In genomic region chr7:127025556-127026160, GRCm38 (mm10) we compare ENCODE assay signal across 8 mouse cellular contexts. TPM values are rescaled to one million over a fixed set of nuclear protein-coding genes. Genes with fewer than 3 reads are reported as not detected.
A peak's percentile ranks its signal among the peaks of the same experiment; 100 is the strongest.
DNase-seq lines count a peak whose midpoint lies in the region; ATAC-seq and TF ChIP-seq lines count a peak whose summit lies in the region.

No protein-coding gene starts in this region.

- no peak for TF ChIP-seq CTCF in brain, embryonic 14.5 days (IDR thresholded peaks at IDR 0.05; ENCODE audit: borderline replicate concordance, extremely low read depth, insufficient read depth, insufficient read length)
- TF ChIP-seq CTCF in heart, postnatal 0 days (IDR thresholded peaks at IDR 0.05; ENCODE audit: low read depth): no peak

- TF ChIP-seq POLR2A in brain, embryonic 14.5 days (IDR thresholded peaks at IDR 0.05; ENCODE audit: borderline replicate concordance, extremely low read depth, insufficient read depth, insufficient read length, poor library complexity, severe bottlenecking): no peak

- under 1% methylated on average over 58 of the region's 65 CpGs for WGBS in heart, postnatal 0 days
- under 1% methylated on average over 64 of the region's 65 CpGs for WGBS in limb, embryonic 11.5 days
- 0% methylated on average over 52 of the region's 65 CpGs for WGBS in midbrain, embryonic 16.5 days

- H3K4me1 ChIP-seq in heart, postnatal 0 days (ENCODE audit: control insufficient read depth, insufficient read depth): peaks cover 35% of the 10 kb centered on the region
- H3K4me1 ChIP-seq in limb, embryonic 11.5 days (ENCODE audit: control insufficient read depth, insufficient read depth, low read length): peaks cover 41% of the 10 kb centered on the region
- peaks cover 45% of the 10 kb centered on the region for H3K4me1 ChIP-seq in midbrain, embryonic 16.5 days (ENCODE audit: control insufficient read depth, insufficient read depth, low read length)

- no peaks in the 10 kb centered on the region for H3K27me3 ChIP-seq in heart, postnatal 0 days (ENCODE audit: control insufficient read depth, insufficient read depth, low read length)
- no peaks in the 10 kb centered on the region for H3K27me3 ChIP-seq in limb, embryonic 11.5 days (ENCODE audit: control insufficient read depth, insufficient read depth, low read length)
- H3K27me3 ChIP-seq in midbrain, embryonic 16.5 days (ENCODE audit: control insufficient read depth, insufficient read depth, low read depth, low read length): no peaks in the 10 kb centered on the region

- H3K4me2 ChIP-seq in heart, postnatal 0 days (ENCODE audit: low read depth, low read length): peak overlapping the region; percentile 96
- H3K4me2 ChIP-seq in limb, embryonic 11.5 days (ENCODE audit: low read depth, severe bottlenecking): peak overlapping the region; percentile 83
- peak overlapping the region; percentile 97 for H3K4me2 ChIP-seq in midbrain, embryonic 16.5 days (ENCODE audit: low read length)

- no peaks in the 10 kb centered on the region for H3K9me3 ChIP-seq in heart, postnatal 0 days (replicated peaks; ENCODE audit: control insufficient read depth, low read length)
- H3K9me3 ChIP-seq in limb, embryonic 11.5 days (ENCODE audit: control insufficient read depth, low read length): no peaks in the 10 kb centered on the region
- no peaks in the 10 kb centered on the region for H3K9me3 ChIP-seq in midbrain, embryonic 16.5 days (replicated peaks; ENCODE audit: control insufficient read depth, low read length, poor library complexity, severe bottlenecking)

- TF ChIP-seq EP300 in heart, postnatal 0 days (IDR thresholded peaks at IDR 0.05; ENCODE audit: low read depth): no peak

- peak overlapping the region; percentile 91 for H3K4me3 ChIP-seq in heart, postnatal 0 days (ENCODE audit: low read depth, low read length)
- H3K4me3 ChIP-seq in limb, embryonic 11.5 days (ENCODE audit: low read depth, low read length): peak overlapping the region; percentile 97
- peak overlapping the region; percentile 91 for H3K4me3 ChIP-seq in midbrain, embryonic 16.5 days (ENCODE audit: low read depth, low read length)

- no peak for ATAC-seq in heart, postnatal 0 days (ENCODE audit: insufficient read depth, low read depth)
- no peak for ATAC-seq in limb, embryonic 11.5 days (ENCODE audit: insufficient number of reproducible peaks, low FRiP score, low TSS enrichment, low read depth)
- no peak for ATAC-seq in midbrain, embryonic 16.5 days
- ATAC-seq in granulocyte monocyte progenitor cell, adult 5-6 weeks (replicated peaks; ENCODE audit: poor library complexity, severe bottlenecking): no peak

- peak; percentile 67 for DNase-seq in cerebellum, adult 8-10 months
- no peak for DNase-seq in cerebellum, adult 9-11 months
- peak; percentile 33 for DNase-seq in 3T3-L1 (ENCODE audit: low read depth, low spot score)
- DNase-seq in brain, embryonic 14.5 days (ENCODE audit: low read depth): peak; percentile 58
- no peak for DNase-seq in heart, postnatal 0 days (ENCODE audit: low spot score)
- DNase-seq in limb, embryonic 11.5 days (ENCODE audit: low spot score): peak; percentile 66

- H3K9ac ChIP-seq in heart, postnatal 0 days (replicated peaks; ENCODE audit: low read depth, low read length): peak overlapping the region; percentile 93
- H3K9ac ChIP-seq in limb, embryonic 11.5 days (ENCODE audit: low read length): peak overlapping the region; percentile 99
- peak overlapping the region; percentile 100 for H3K9ac ChIP-seq in midbrain, embryonic 16.5 days (ENCODE audit: low read depth, low read length)

- peaks cover 43% of the 10 kb centered on the region for H3K36me3 ChIP-seq in heart, postnatal 0 days (replicated peaks; ENCODE audit: control insufficient read depth, insufficient read depth, low read length)
- H3K36me3 ChIP-seq in limb, embryonic 11.5 days (ENCODE audit: control insufficient read depth, insufficient read depth, low read length): peaks cover 32% of the 10 kb centered on the region
- H3K36me3 ChIP-seq in midbrain, embryonic 16.5 days (ENCODE audit: control insufficient read depth, insufficient read depth, low read length): peaks cover 10% of the 10 kb centered on the region

- peak overlapping the region; percentile 99 for H3K27ac ChIP-seq in heart, postnatal 0 days (ENCODE audit: low read depth)
- H3K27ac ChIP-seq in limb, embryonic 11.5 days (replicated peaks; ENCODE audit: low read depth, low read length): peak overlapping the region; percentile 98
- H3K27ac ChIP-seq in midbrain, embryonic 16.5 days (ENCODE audit: low read length): peak overlapping the region; percentile 100

RNA-seq across cellular contexts. Expression of gene Maz, which starts 1.2 kb away (rescaled TPM):
- 350 and 352 TPM in 2 replicates for polyA plus RNA-seq in brain, embryonic 14.5 days (2012; rRNA removed)
- 89.0 and 89.3 TPM in 2 replicates for total RNA-seq in heart, postnatal 0 days (2014; rRNA removed; ENCODE audit: low replicate concordance)
- 15.6 and 16.1 TPM in 2 replicates for polyA plus RNA-seq in heart, postnatal 0 days (2015; fragmentation: Nextera tagmentation; extraction: Ambion mirVana)
- polyA plus RNA-seq in limb, embryonic 11.5 days (2014; fragmentation: Nextera tagmentation; extraction: Ambion mirVana): 84.8 TPM in 2 replicates
- polyA plus RNA-seq in midbrain, embryonic 16.5 days (2015; fragmentation: Nextera tagmentation; extraction: Ambion mirVana): 46.7 and 51.5 TPM in 2 replicates
- 143 and 169 TPM in 2 replicates for total RNA-seq in granulocyte monocyte progenitor cell, adult 5-6 weeks (2014; fragmentation: Nextera tagmentation)
- 52.5 and 77.5 TPM in 2 replicates for total RNA-seq in granulocyte monocyte progenitor cell, adult 5-6 weeks (2017)

RNA-seq across cellular contexts. Expression of gene Prrt2, which starts 4.6 kb away (rescaled TPM):
- 71.4 and 81.2 TPM in 2 replicates for polyA plus RNA-seq in brain, embryonic 14.5 days (2012; rRNA removed)
- total RNA-seq in heart, postnatal 0 days (2014; rRNA removed; ENCODE audit: low replicate concordance): not detected in 2 replicates
- polyA plus RNA-seq in heart, postnatal 0 days (2015; fragmentation: Nextera tagmentation; extraction: Ambion mirVana): 0.23 and 1.1 TPM in 2 replicates
- polyA plus RNA-seq in limb, embryonic 11.5 days (2014; fragmentation: Nextera tagmentation; extraction: Ambion mirVana): 7.7 and 9.2 TPM in 2 replicates
- polyA plus RNA-seq in midbrain, embryonic 16.5 days (2015; fragmentation: Nextera tagmentation; extraction: Ambion mirVana): 40.9 and 63.3 TPM in 2 replicates
- 1.8 and 6.9 TPM in 2 replicates for total RNA-seq in granulocyte monocyte progenitor cell, adult 5-6 weeks (2014; fragmentation: Nextera tagmentation)
- 0.43 and 1.6 TPM in 2 replicates for total RNA-seq in granulocyte monocyte progenitor cell, adult 5-6 weeks (2017)

RNA-seq across cellular contexts. Expression of gene Gm42742, which starts 4.8 kb away (rescaled TPM):
- polyA plus RNA-seq in brain, embryonic 14.5 days (2012; rRNA removed): 77.9 and 87.6 TPM in 2 replicates
- total RNA-seq in heart, postnatal 0 days (2014; rRNA removed; ENCODE audit: low replicate concordance): 22.8 and 24.8 TPM in 2 replicates
- 5.7 and 44.5 TPM in 2 replicates for polyA plus RNA-seq in heart, postnatal 0 days (2015; fragmentation: Nextera tagmentation; extraction: Ambion mirVana)
- 26.2 and 66.8 TPM in 2 replicates for polyA plus RNA-seq in limb, embryonic 11.5 days (2014; fragmentation: Nextera tagmentation; extraction: Ambion mirVana)
- 30.9 and 61.5 TPM in 2 replicates for polyA plus RNA-seq in midbrain, embryonic 16.5 days (2015; fragmentation: Nextera tagmentation; extraction: Ambion mirVana)
- total RNA-seq in granulocyte monocyte progenitor cell, adult 5-6 weeks (2014; fragmentation: Nextera tagmentation): 2.3 and 28.3 TPM in 2 replicates
- total RNA-seq in granulocyte monocyte progenitor cell, adult 5-6 weeks (2017): 32.7 and 35.4 TPM in 2 replicates

RNA-seq across cellular contexts. Expression of gene Pagr1a, which starts 8.5 kb away (rescaled TPM):
- 13.0 and 24.4 TPM in 2 replicates for polyA plus RNA-seq in brain, embryonic 14.5 days (2012; rRNA removed)
- total RNA-seq in heart, postnatal 0 days (2014; rRNA removed; ENCODE audit: low replicate concordance): not detected in 2 replicates
- 21.7 and 44.8 TPM in 2 replicates for polyA plus RNA-seq in heart, postnatal 0 days (2015; fragmentation: Nextera tagmentation; extraction: Ambion mirVana)
- 59.5 and 88.7 TPM in 2 replicates for polyA plus RNA-seq in limb, embryonic 11.5 days (2014; fragmentation: Nextera tagmentation; extraction: Ambion mirVana)
- polyA plus RNA-seq in midbrain, embryonic 16.5 days (2015; fragmentation: Nextera tagmentation; extraction: Ambion mirVana): 33.8 and 62.5 TPM in 2 replicates
- total RNA-seq in granulocyte monocyte progenitor cell, adult 5-6 weeks (2014; fragmentation: Nextera tagmentation): 17.5 and 50.8 TPM in 2 replicates
- 3.4 and 27.2 TPM in 2 replicates for total RNA-seq in granulocyte monocyte progenitor cell, adult 5-6 weeks (2017)

RNA-seq across cellular contexts. Expression of gene Pagr1b, which starts 9.4 kb away (rescaled TPM):
- polyA plus RNA-seq in brain, embryonic 14.5 days (2012; rRNA removed): 1.0 and 1.2 TPM in 2 replicates
- not detected in 2 replicates for total RNA-seq in heart, postnatal 0 days (2014; rRNA removed; ENCODE audit: low replicate concordance)
- polyA plus RNA-seq in heart, postnatal 0 days (2015; fragmentation: Nextera tagmentation; extraction: Ambion mirVana): not detected in 2 replicates
- not detected in 2 replicates for polyA plus RNA-seq in limb, embryonic 11.5 days (2014; fragmentation: Nextera tagmentation; extraction: Ambion mirVana)
- 0.50 TPM in 1 of 2 replicates, not detected in the other for polyA plus RNA-seq in midbrain, embryonic 16.5 days (2015; fragmentation: Nextera tagmentation; extraction: Ambion mirVana)
- total RNA-seq in granulocyte monocyte progenitor cell, adult 5-6 weeks (2014; fragmentation: Nextera tagmentation): not detected in 2 replicates
- total RNA-seq in granulocyte monocyte progenitor cell, adult 5-6 weeks (2017): 10.5 TPM in 1 of 2 replicates, not detected in the other

Comparison
In these comparisons a context has a peak if more than half of its experiments do, and no peak if none do; other contexts are left out.
1. DNase-seq: peak in cerebellum, adult 8-10 months (single experiment), 3T3-L1 (single experiment), brain, embryonic 14.5 days (single experiment) and limb, embryonic 11.5 days (single experiment); none in cerebellum, adult 9-11 months (single experiment) and heart, postnatal 0 days (single experiment).
2. Peak in every context shown above with its lines, with median percentiles within 50 percentile points of each other: H3K27ac ChIP-seq, H3K4me2 ChIP-seq, H3K4me3 ChIP-seq and H3K9ac ChIP-seq.